Mouse (Mus musculus) gastrocnemius, postnatal 36 days (tissue): ENCODE measurements around the gene Far1. TPM values are rescaled to one million over a fixed set of nuclear protein-coding genes. Genes with fewer than 3 reads are reported as not detected.

ENCODE experiments used
- DNase-seq, 2 experiments: peaks; one replicate each; pipeline ENCODE4 v3.0.0; 2022
- intact Hi-C: fragments of 180-260 bp; cut with DNase I; formaldehyde crosslinking; loops from one replicate; pipeline ENCODE4 v1.15.1; 2025
- long read RNA-seq, 2 experiments: library from polyadenylated mRNA; stranded (forward); transcript quantifications; one replicate each; pipeline ENCODE4 v2.0.0; 2021
- total RNA-seq, 2 experiments: library from RNA; stranded (reverse); gene quantifications; 2 replicates each; pipeline ENCODE4 v1.2.3; 2021

Far1 gene
- total RNA-seq, result 1 to 10 TPM; 8.9 to 9.2 TPM
- long read RNA-seq, experiment 1, result 0 reads
- long read RNA-seq, experiment 2, partial matches to known transcripts, result 0 of 1 reads
- long read RNA-seq, experiment 2, other reads (novel, unspliced or antisense), result 1 of 1 reads

GRCm38 (mm10) chr7:113513286-113513962, at the start of gene Far1:
Gene Far1, plus strand, starts transcription at chr7:113513834.
- peak; percentile 97 to 98 for DNase-seq
- intact Hi-C loops, result no loop called here

- intact Hi-C loops, result no loop called here
- DNase-seq, result no peak
These were observed 45.3 kb upstream of the Far1 start for GRCm38 (mm10) chr7:113468345-113468744.

- no peak for DNase-seq
- intact Hi-C loops, result no loop called here
These were observed 43.0 kb upstream of the Far1 start for GRCm38 (mm10) chr7:113470671-113471070.

GRCm38 (mm10) chr7:113471653-113472052, 42.0 kb upstream of the Far1 start:
- intact Hi-C loops, result no loop called here
- DNase-seq, result no peak

- DNase-seq, result no peak
- intact Hi-C loops, result no loop called here
These were observed 17.8 kb upstream of the Far1 start for GRCm38 (mm10) chr7:113495792-113496191.

GRCm38 (mm10) chr7:113498413-113498812, 15.2 kb upstream of the Far1 start:
- intact Hi-C loops, result no loop called here
- DNase-seq, result no peak

- intact Hi-C loops, result no loop called here
- DNase-seq, result no peak
These were observed 13.8 kb upstream of the Far1 start for GRCm38 (mm10) chr7:113499821-113500220.

GRCm38 (mm10) chr7:113502453-113502852, 11.2 kb upstream of the Far1 start:
- intact Hi-C loops, result no loop called here
- DNase-seq, result no peak

GRCm38 (mm10) chr7:113505047-113505446, 8.6 kb upstream of the Far1 start:
- intact Hi-C loops, result no loop called here
- DNase-seq, result no peak

GRCm38 (mm10) chr7:113505516-113506045, 8.1 kb upstream of the Far1 start:
- DNase-seq, result no peak
- intact Hi-C loops, result no loop called here

- DNase-seq, result no peak
These were observed 5.8 kb upstream of the Far1 start for GRCm38 (mm10) chr7:113507846-113508245.

GRCm38 (mm10) chr7:113511396-113511795, 2.2 kb upstream of the Far1 start:
- no peak for DNase-seq
- intact Hi-C loops, result no loop called here

More at GRCm38 (mm10) chr7:113507846-113508245, 5.8 kb upstream of the Far1 start:
- intact Hi-C loops, result no loop called here

GRCm38 (mm10) chr7:113512527-113513285, 928 bp upstream of the Far1 start:
- intact Hi-C loops, result no loop called here
- DNase-seq, result no peak

- intact Hi-C loops, result no loop called here
- no peak for DNase-seq
These were observed 472 bp downstream of the Far1 start for GRCm38 (mm10) chr7:113513963-113514649.

- intact Hi-C loops, result no loop called here
These were observed 2.2 kb downstream of the Far1 start for GRCm38 (mm10) chr7:113515831-113516230.

GRCm38 (mm10) chr7:113518419-113518818, 4.8 kb downstream of the Far1 start:
- DNase-seq, result no peak
- intact Hi-C loops, result no loop called here

More at GRCm38 (mm10) chr7:113515831-113516230, 2.2 kb downstream of the Far1 start:
- no peak for DNase-seq

GRCm38 (mm10) chr7:113518961-113519360, 5.3 kb downstream of the Far1 start:
- intact Hi-C loops, result no loop called here
- DNase-seq, result no peak

GRCm38 (mm10) chr7:113543158-113543557, 29.5 kb downstream of the Far1 start:
- no peak for DNase-seq
- intact Hi-C loops, result no loop called here

GRCm38 (mm10) chr7:113551742-113552463, 38.3 kb downstream of the Far1 start:
- intact Hi-C loops, result no loop called here
- no peak for DNase-seq

- no peak for DNase-seq
- intact Hi-C loops, result no loop called here
These were observed 38.9 kb downstream of the Far1 start for GRCm38 (mm10) chr7:113552508-113552907.
